In the genomic region with DNA sequence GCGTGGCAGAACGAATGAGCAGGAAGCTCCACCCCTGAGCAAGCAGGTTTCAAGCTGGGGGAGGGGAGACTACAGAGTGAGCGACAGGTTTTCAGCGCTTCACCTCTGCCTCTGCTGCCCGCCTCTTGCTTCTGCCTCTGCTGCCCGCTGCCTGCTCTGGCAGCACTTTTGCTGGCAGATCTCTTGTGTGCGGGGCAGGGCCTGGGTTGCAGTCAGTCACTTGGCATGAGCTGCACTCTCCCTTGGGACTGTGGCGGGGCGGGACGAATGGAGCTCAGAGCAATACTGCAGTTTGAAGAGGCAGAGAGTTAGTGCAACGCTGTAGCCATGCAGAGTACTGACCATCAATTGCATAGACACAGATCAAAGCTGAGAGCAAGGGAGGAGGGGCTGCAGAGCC, we compare ENCODE assay signal across 17 mouse cellular contexts. TPM values are rescaled to one million over a fixed set of nuclear protein-coding genes. Genes with fewer than 3 reads are reported as not detected.
DNase-seq lines count a peak whose midpoint lies in the region; ATAC-seq and TF ChIP-seq lines count a peak whose summit lies in the region.
"Had no signal": no experiment of that assay in that cellular context is flagged by ENCODE, and none has a peak within 500 bp of the region (broad histone marks: within the 10 kb centered on the region; RNA-seq: fewer than 3 reads in every experiment).

No protein-coding gene starts in this region.

- WGBS in liver, postnatal 0 days (ENCODE audit: insufficient replicate concordance) = 81% methylated on average over 10 of the region's 11 CpGs
- WGBS in liver, embryonic 12.5 days (ENCODE audit: insufficient replicate concordance) = 77% methylated on average over 11 of the region's 11 CpGs

- H3K9ac ChIP-seq in liver, postnatal 0 days (replicated peaks) = no peak overlapping the region
- H3K9ac ChIP-seq in liver, embryonic 12.5 days = no peak overlapping the region
- H3K9ac ChIP-seq: kidney, embryonic 15.5 days; limb, embryonic 13.5 days had no signal

- H3K4me1 ChIP-seq in liver, postnatal 0 days (ENCODE audit: insufficient read depth) = no peaks in the 10 kb centered on the region
- no peaks in the 10 kb centered on the region for H3K4me1 ChIP-seq in liver, embryonic 12.5 days
- H3K4me1 ChIP-seq in G1E (ENCODE audit: insufficient read depth, low read depth, low read length) = peaks cover 4% of the 10 kb centered on the region
- H3K4me1 ChIP-seq: kidney, embryonic 15.5 days; limb, embryonic 13.5 days had no signal

- no peak for TF ChIP-seq CTCF in liver, postnatal 0 days (IDR thresholded peaks at IDR 0.05; ENCODE audit: low read depth)
- TF ChIP-seq CTCF in G1E (IDR thresholded peaks at IDR 0.05; ENCODE audit: low read depth, low read length) = no peak

- DNase-seq in gastrocnemius, postnatal 14 days = peak; percentile 13
- DNase-seq in gastrocnemius, postnatal 10 days = no peak
- peak; percentile 13 for DNase-seq in liver, postnatal 0 days
- DNase-seq in G1E (ENCODE audit: low spot score) = no peak
- DNase-seq in adrenal gland, postnatal 36 days = peak; percentile 25 to 48
- DNase-seq in cerebellum, postnatal 36 days = no peak
- DNase-seq: cerebellum, postnatal 14 days; heart, adult 18-20 months; layer of hippocampus, adult 9-11 months; lung, adult 18-20 months; lung, postnatal 36 days; retina, postnatal 1 day; right cerebral cortex, postnatal 4 days had no signal

- H3K4me3 ChIP-seq in liver, postnatal 0 days (ENCODE audit: low read depth, low read length) = no peak overlapping the region
- no peak overlapping the region for H3K4me3 ChIP-seq in liver, embryonic 12.5 days
- peak overlapping the region; percentile 20; the same call in 1 of the 2 replicates for H3K4me3 ChIP-seq in G1E (ENCODE audit: low read depth, low read length)
- H3K4me3 ChIP-seq: kidney, embryonic 15.5 days; limb, embryonic 13.5 days had no signal

- no peak overlapping the region for H3K27ac ChIP-seq in liver, postnatal 0 days (ENCODE audit: low read depth)
- H3K27ac ChIP-seq in liver, embryonic 12.5 days = no peak overlapping the region
- H3K27ac ChIP-seq: kidney, embryonic 15.5 days; limb, embryonic 13.5 days had no signal

- no peak overlapping the region for H3K4me2 ChIP-seq in liver, postnatal 0 days (ENCODE audit: low read depth, low read length)
- no peak overlapping the region for H3K4me2 ChIP-seq in liver, embryonic 12.5 days
- H3K4me2 ChIP-seq: kidney, embryonic 15.5 days; limb, embryonic 13.5 days had no signal

- no peak for TF ChIP-seq EP300 in liver, postnatal 0 days (IDR thresholded peaks at IDR 0.05; ENCODE audit: low read depth)

- no peaks in the 10 kb centered on the region for H3K36me3 ChIP-seq in liver, postnatal 0 days (replicated peaks; ENCODE audit: insufficient read depth, low read length)
- peaks cover 22% of the 10 kb centered on the region for H3K36me3 ChIP-seq in liver, embryonic 12.5 days
- peaks cover 47% of the 10 kb centered on the region for H3K36me3 ChIP-seq in G1E (replicated peaks)

- intact Hi-C loops in gastrocnemius, postnatal 14 days (cut with DNase I; ENCODE audit: low total_unique reads) = no loop called here

- H3K9me3 ChIP-seq in liver, postnatal 0 days (ENCODE audit: low read length) = peaks cover 5% of the 10 kb centered on the region
- H3K9me3 ChIP-seq in liver, embryonic 12.5 days (replicated peaks) = peaks cover 18% of the 10 kb centered on the region
- peaks cover 24% of the 10 kb centered on the region for H3K9me3 ChIP-seq in G1E (replicated peaks)

- no peaks in the 10 kb centered on the region for H3K27me3 ChIP-seq in liver, postnatal 0 days (ENCODE audit: insufficient read depth, low read length)
- H3K27me3 ChIP-seq in liver, embryonic 12.5 days (replicated peaks) = no peaks in the 10 kb centered on the region
- no peaks in the 10 kb centered on the region for H3K27me3 ChIP-seq in G1E (ENCODE audit: insufficient read depth, low read length)
- H3K27me3 ChIP-seq: kidney, embryonic 15.5 days; limb, embryonic 13.5 days had no signal

- no peak for ATAC-seq in liver, postnatal 0 days
- ATAC-seq in liver, embryonic 12.5 days = no peak
- ATAC-seq in G1E (ENCODE audit: extremely low read depth, insufficient number of reproducible peaks, low FRiP score, poor library complexity, severe bottlenecking) = no peak
- ATAC-seq: forebrain, embryonic 14.5 days had no signal

RNA-seq across cellular contexts. Expression of a gene that starts 45.0 kb away (rescaled TPM):
- total RNA-seq in gastrocnemius, postnatal 14 days (2021) = under 1 TPM; 0.64 to 0.70 TPM
- under 1 TPM; 0.78 to 0.90 TPM for total RNA-seq in gastrocnemius, postnatal 10 days (2021)
- 0.14 and 0.16 TPM in 2 replicates for polyA plus RNA-seq in liver, postnatal 0 days (2015; fragmentation: Nextera tagmentation; extraction: Ambion mirVana)
- 0.43 and 0.45 TPM in 2 replicates for polyA plus RNA-seq in liver, embryonic 12.5 days (2016; fragmentation: Nextera tagmentation; extraction: Ambion mirVana)
- 5.5 TPM in 2 replicates for total RNA-seq in G1E (2014; fragmentation: Nextera tagmentation)
- 2.0 and 2.3 TPM in 2 replicates for total RNA-seq in G1E (2017)
- 0.54 and 0.67 TPM in 2 replicates for polyA plus RNA-seq in G1E (2012)
- 1 to 10 TPM in 1 of 2 experiments, under 1 TPM in 1; 0.82 to 1.0 TPM for total RNA-seq in adrenal gland, postnatal 36 days (2021)

Comparison
In these comparisons a context has a peak if more than half of its experiments do, and no peak if none do; other contexts are left out.
1. DNase-seq: peak in gastrocnemius, postnatal 14 days (single experiment), liver, postnatal 0 days (single experiment) and adrenal gland, postnatal 36 days (2 of 2); none in gastrocnemius, postnatal 10 days (single experiment), G1E (single experiment) and cerebellum, postnatal 36 days (0 of 2).